29 mouse cellular contexts compared by ENCODE assay signal in the genomic region with DNA sequence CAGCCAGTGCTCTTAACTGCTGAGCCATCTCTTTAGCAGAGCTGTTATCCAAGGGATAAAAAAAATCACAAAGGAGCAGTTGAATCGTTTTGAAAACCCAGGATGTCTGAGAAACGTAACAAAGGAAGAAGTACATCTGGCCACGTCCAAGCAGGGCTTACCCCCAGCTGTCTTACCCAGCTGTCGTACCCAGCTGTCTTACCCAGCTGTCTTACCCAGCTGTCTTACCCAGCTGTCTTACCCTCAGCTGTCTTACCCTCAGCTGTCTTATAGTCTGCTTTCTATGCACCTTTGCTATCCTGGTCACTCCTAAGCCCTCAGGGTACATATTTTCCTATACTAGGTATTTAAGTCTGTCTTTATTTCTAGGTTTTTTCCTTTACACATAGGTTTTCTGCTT.
"Had no signal": no experiment of that assay in that cellular context is flagged by ENCODE, and none has a peak within 500 bp of the region (broad histone marks: within the 10 kb centered on the region; RNA-seq: fewer than 3 reads in every experiment).

No protein-coding gene starts in this region.

- H3K9me3 ChIP-seq: limb, embryonic 15.5 days; liver, embryonic 12.5 days; liver, embryonic 13.5 days; liver, embryonic 15.5 days; lung, embryonic 15.5 days; midbrain, embryonic 15.5 days had no signal

- H3K4me2 ChIP-seq: limb, embryonic 12.5 days; limb, embryonic 13.5 days; limb, embryonic 15.5 days; liver, embryonic 11.5 days; liver, embryonic 12.5 days; liver, embryonic 13.5 days; liver, embryonic 15.5 days; lung, embryonic 14.5 days; lung, embryonic 15.5 days; midbrain, embryonic 11.5 days; midbrain, embryonic 12.5 days; midbrain, embryonic 13.5 days; midbrain, embryonic 15.5 days had no signal

- H3K4me3 ChIP-seq: left cerebral cortex, adult 2 months; limb, embryonic 10.5 days; limb, embryonic 12.5 days; limb, embryonic 13.5 days; limb, embryonic 15.5 days; liver, embryonic 12.5 days; liver, embryonic 13.5 days; liver, embryonic 15.5 days; lung, embryonic 15.5 days; megakaryocyte, embryonic 14.5 days; midbrain, embryonic 10.5 days; midbrain, embryonic 12.5 days; midbrain, embryonic 13.5 days; midbrain, embryonic 15.5 days had no signal

- H3K27me3 ChIP-seq: limb, embryonic 12.5 days; limb, embryonic 13.5 days; limb, embryonic 15.5 days; liver, embryonic 12.5 days; liver, embryonic 13.5 days; liver, embryonic 15.5 days; lung, embryonic 15.5 days; megakaryocyte, embryonic 14.5 days; midbrain, embryonic 12.5 days; midbrain, embryonic 13.5 days; midbrain, embryonic 15.5 days had no signal

- H3K27ac ChIP-seq: left cerebral cortex, adult 2 months; limb, embryonic 10.5 days; limb, embryonic 12.5 days; limb, embryonic 13.5 days; limb, embryonic 15.5 days; liver, embryonic 12.5 days; liver, embryonic 13.5 days; liver, embryonic 14.5 days; liver, embryonic 15.5 days; lung, embryonic 15.5 days; macrophage; midbrain, embryonic 10.5 days; midbrain, embryonic 12.5 days; midbrain, embryonic 13.5 days; midbrain, embryonic 15.5 days had no signal

- H3K4me1 ChIP-seq: limb, embryonic 10.5 days; limb, embryonic 12.5 days; limb, embryonic 13.5 days; limb, embryonic 15.5 days; liver, embryonic 12.5 days; liver, embryonic 13.5 days; liver, embryonic 15.5 days; lung, embryonic 15.5 days; midbrain, embryonic 10.5 days; midbrain, embryonic 12.5 days; midbrain, embryonic 13.5 days; midbrain, embryonic 15.5 days had no signal

- DNase-seq: left cerebral cortex, postnatal 4 days; liver; liver, embryonic 13.5 days; liver, postnatal 0 days; lung, adult 18-20 months; lung, adult 2 months; lung, embryonic 14.5 days; lung, postnatal 10 days; lung, postnatal 14 days; lung, postnatal 36 days; lung, postnatal 4 days; midbrain, embryonic 14.5 days had no signal
